Mouse (Mus musculus): ENCODE measurements around the gene Col6a2. TPM values are rescaled to one million over a fixed set of nuclear protein-coding genes. Genes with fewer than 3 reads are reported as not detected.

Gene Col6a2
- polyA plus RNA-seq, 2 experiments, result 2.6 to 5.7 TPM

- WGBS (ENCODE audit: insufficient replicate concordance), result 67% methylated on average over 5 of the region's 5 CpGs
- Histone ChIP-seq H3K9me3 (ENCODE audit: control insufficient read depth, low read length) (no peaks in the 10 kb centered on the region), H3K9ac (replicated peaks) (no peak overlapping the region), H3K36me3 (replicated peaks; ENCODE audit: control insufficient read depth, insufficient read depth, low read depth) (no peaks in the 10 kb centered on the region), H3K4me2 (ENCODE audit: low read depth) (no peak overlapping the region), H3K4me1 (replicated peaks; ENCODE audit: control insufficient read depth in 2 of 2, insufficient read depth in 2 of 2, low read length in 1 of 2) (no peaks in the 10 kb centered on the region), H3K27me3 (ENCODE audit: control insufficient read depth, insufficient read depth, low read length) (no peaks in the 10 kb centered on the region), H3K4me3 (ENCODE audit: insufficient read depth in 1 of 2, low read depth in 2 of 2, low read length in 2 of 2) (no peak overlapping the region), H3K27ac (no peak overlapping the region)
- TF ChIP-seq CTCF (IDR thresholded peaks at IDR 0.05; ENCODE audit: low read depth), result no peak
- no peak for TF ChIP-seq EP300 (IDR thresholded peaks at IDR 0.05; ENCODE audit: low read depth)
- DNase-seq (ENCODE audit: low read depth in 3 of 3, low spot score in 3 of 3) (no peak), ATAC-seq (ENCODE audit: insufficient read depth) (no peak)
These were observed 4.3 kb upstream of the Col6a2 start for GRCm38 (mm10) chr10:76627714-76628113.

- no peaks in the 10 kb centered on the region for H3K36me3 ChIP-seq (replicated peaks; ENCODE audit: control insufficient read depth, insufficient read depth, low read depth)
- H3K4me1 ChIP-seq (replicated peaks; ENCODE audit: control insufficient read depth in 2 of 2, insufficient read depth in 2 of 2, low read length in 1 of 2), result no peaks in the 10 kb centered on the region
- DNase-seq (ENCODE audit: low read depth in 3 of 3, low spot score in 3 of 3) (no peak), ATAC-seq (ENCODE audit: insufficient read depth) (no peak)
- H3K4me3 ChIP-seq (ENCODE audit: insufficient read depth in 1 of 2, low read depth in 2 of 2, low read length in 2 of 2), result no peak overlapping the region
- WGBS (ENCODE audit: insufficient replicate concordance), result 66% methylated on average over 7 of the region's 7 CpGs
- H3K9ac ChIP-seq (replicated peaks), result no peak overlapping the region
- H3K4me2 ChIP-seq (ENCODE audit: low read depth), result no peak overlapping the region
- no peak overlapping the region for H3K27ac ChIP-seq
- TF ChIP-seq CTCF (IDR thresholded peaks at IDR 0.05; ENCODE audit: low read depth) (no peak), EP300 (IDR thresholded peaks at IDR 0.05; ENCODE audit: low read depth) (no peak)
- H3K9me3 ChIP-seq (ENCODE audit: control insufficient read depth, low read length), result no peaks in the 10 kb centered on the region
- no peaks in the 10 kb centered on the region for H3K27me3 ChIP-seq (ENCODE audit: control insufficient read depth, insufficient read depth, low read length)
These were observed 1.5 kb upstream of the Col6a2 start for GRCm38 (mm10) chr10:76624903-76625302.

DNA sequence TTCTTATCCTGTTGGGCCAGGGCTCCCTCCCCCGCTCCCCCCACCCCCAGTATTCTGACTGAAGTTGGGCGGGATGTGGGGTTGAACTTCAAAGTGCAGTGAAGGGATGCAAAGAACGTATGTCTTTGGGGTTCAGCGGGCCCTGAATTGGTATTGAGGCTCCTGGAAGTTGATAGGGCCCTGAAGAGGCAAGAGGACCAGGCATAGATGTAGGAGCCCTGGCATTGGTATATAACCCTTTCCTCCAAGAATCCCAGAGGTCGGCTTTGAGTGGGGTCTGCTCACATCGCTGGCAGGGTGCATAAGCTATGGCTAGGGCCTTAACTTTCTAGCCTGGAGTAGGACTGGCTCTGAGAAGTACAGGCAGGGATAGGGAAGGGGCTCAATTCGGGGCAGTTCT lies 304 bp upstream of the Col6a2 start:
- Histone ChIP-seq H3K9me3 (ENCODE audit: control insufficient read depth, low read length) (no peaks in the 10 kb centered on the region), H3K4me1 (replicated peaks; ENCODE audit: control insufficient read depth in 2 of 2, insufficient read depth in 2 of 2, low read length in 1 of 2) (no peaks in the 10 kb centered on the region), H3K9ac (replicated peaks) (no peak overlapping the region), H3K36me3 (replicated peaks; ENCODE audit: control insufficient read depth, insufficient read depth, low read depth) (no peaks in the 10 kb centered on the region), H3K4me3 (ENCODE audit: insufficient read depth in 1 of 2, low read depth in 2 of 2, low read length in 2 of 2) (no peak overlapping the region), H3K27me3 (ENCODE audit: control insufficient read depth, insufficient read depth, low read length) (no peaks in the 10 kb centered on the region), H3K4me2 (ENCODE audit: low read depth) (no peak overlapping the region; the same call in 1 of the 2 replicates), H3K27ac (no peak overlapping the region)
- no peak for TF ChIP-seq CTCF (IDR thresholded peaks at IDR 0.05; ENCODE audit: low read depth)
- no peak for TF ChIP-seq EP300 (IDR thresholded peaks at IDR 0.05; ENCODE audit: low read depth)
- DNase-seq (ENCODE audit: low read depth in 3 of 3, low spot score in 3 of 3) (no peak), ATAC-seq (ENCODE audit: insufficient read depth) (no peak)
- WGBS (ENCODE audit: insufficient replicate concordance), result 17% methylated on average over 7 of the region's 7 CpGs

GRCm38 (mm10) chr10:76622411-76622810 lies 1.0 kb downstream of the Col6a2 start:
- Histone ChIP-seq H3K27ac (no peak overlapping the region), H3K4me3 (ENCODE audit: insufficient read depth in 1 of 2, low read depth in 2 of 2, low read length in 2 of 2) (no peak overlapping the region), H3K27me3 (ENCODE audit: control insufficient read depth, insufficient read depth, low read length) (no peaks in the 10 kb centered on the region), H3K4me2 (ENCODE audit: low read depth) (no peak overlapping the region), H3K9me3 (ENCODE audit: control insufficient read depth, low read length) (no peaks in the 10 kb centered on the region), H3K4me1 (replicated peaks; ENCODE audit: control insufficient read depth in 2 of 2, insufficient read depth in 2 of 2, low read length in 1 of 2) (no peaks in the 10 kb centered on the region), H3K36me3 (replicated peaks; ENCODE audit: control insufficient read depth, insufficient read depth, low read depth) (no peaks in the 10 kb centered on the region), H3K9ac (replicated peaks) (no peak overlapping the region)
- no peak for TF ChIP-seq CTCF (IDR thresholded peaks at IDR 0.05; ENCODE audit: low read depth)
- TF ChIP-seq EP300 (IDR thresholded peaks at IDR 0.05; ENCODE audit: low read depth), result no peak
- no peak for ATAC-seq (ENCODE audit: insufficient read depth)
- 68% methylated on average over 4 of the region's 4 CpGs for WGBS (ENCODE audit: insufficient replicate concordance)
- no peak for DNase-seq (ENCODE audit: low read depth in 3 of 3, low spot score in 3 of 3)

DNA sequence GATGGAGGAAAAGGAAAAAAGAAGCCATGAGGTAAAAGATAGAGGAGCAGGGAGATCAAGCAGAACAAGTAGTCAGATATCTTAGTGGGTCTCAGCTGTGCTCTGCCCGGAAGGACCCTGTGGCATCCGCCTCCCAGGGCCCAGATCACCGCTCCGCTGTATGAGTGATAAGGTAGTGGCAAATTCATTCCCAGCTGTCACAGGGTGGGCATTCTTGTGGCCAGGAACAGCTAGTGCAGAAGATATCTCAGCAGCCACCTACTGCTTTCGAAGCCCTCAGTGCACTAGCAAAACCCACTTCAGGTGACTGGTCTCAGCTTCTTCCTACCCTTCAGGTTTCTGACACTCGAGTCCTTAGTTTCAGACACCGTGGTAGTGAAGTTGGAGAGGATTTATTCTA lies 11.0 kb downstream of the Col6a2 start:
- Histone ChIP-seq H3K9ac (replicated peaks) (no peak overlapping the region), H3K4me1 (replicated peaks; ENCODE audit: control insufficient read depth in 2 of 2, insufficient read depth in 2 of 2, low read length in 1 of 2) (no peaks in the 10 kb centered on the region), H3K36me3 (replicated peaks; ENCODE audit: control insufficient read depth, insufficient read depth, low read depth) (no peaks in the 10 kb centered on the region), H3K4me3 (ENCODE audit: insufficient read depth in 1 of 2, low read depth in 2 of 2, low read length in 2 of 2) (no peak overlapping the region), H3K27me3 (ENCODE audit: control insufficient read depth, insufficient read depth, low read length) (no peaks in the 10 kb centered on the region), H3K27ac (no peak overlapping the region), H3K9me3 (ENCODE audit: control insufficient read depth, low read length) (no peaks in the 10 kb centered on the region), H3K4me2 (ENCODE audit: low read depth) (no peak overlapping the region)
- ATAC-seq (ENCODE audit: insufficient read depth) (no peak), DNase-seq (ENCODE audit: low read depth in 3 of 3, low spot score in 3 of 3) (no peak)
- WGBS (ENCODE audit: insufficient replicate concordance), result 59% methylated on average over 7 of the region's 7 CpGs
- no peak for TF ChIP-seq EP300 (IDR thresholded peaks at IDR 0.05; ENCODE audit: low read depth)
- no peak for TF ChIP-seq CTCF (IDR thresholded peaks at IDR 0.05; ENCODE audit: low read depth)

Measured in liver, embryonic 14.5 days (tissue).